In the genomic region with DNA sequence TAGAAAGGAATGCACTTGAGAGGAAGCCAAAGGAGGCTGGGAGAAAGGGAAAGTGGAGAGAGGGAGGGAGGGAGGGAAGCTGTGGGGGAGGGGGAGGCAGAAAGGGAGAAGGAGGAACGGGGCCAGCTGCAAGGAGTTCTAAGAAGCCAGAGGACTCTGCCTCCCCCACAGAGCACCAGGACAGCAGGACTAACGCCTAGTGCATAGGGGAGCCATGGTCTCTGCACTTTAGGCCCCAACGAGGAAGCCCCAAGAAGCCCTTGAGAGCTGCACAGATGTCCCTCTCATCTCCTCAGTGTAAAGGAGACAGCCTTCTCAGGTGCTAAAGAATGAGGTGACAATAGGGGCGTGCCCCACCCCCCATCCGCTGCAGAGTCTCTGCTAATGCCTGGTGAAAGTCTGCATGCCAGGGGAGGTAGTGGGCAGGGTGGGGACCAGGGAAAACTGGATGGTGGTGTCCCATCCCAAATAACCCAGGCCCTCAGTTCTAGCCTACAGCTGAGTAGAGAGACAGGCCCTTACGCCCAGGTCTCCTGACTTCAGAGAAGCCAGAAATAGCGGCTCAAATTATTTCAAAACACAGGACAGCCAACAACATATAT, we compare ENCODE assay signal across 8 mouse cellular contexts. TPM values are rescaled to one million over a fixed set of nuclear protein-coding genes. Genes with fewer than 3 reads are reported as not detected.
DNase-seq lines count a peak whose midpoint lies in the region; ATAC-seq and TF ChIP-seq lines count a peak whose summit lies in the region.

No protein-coding gene starts in this region.

- no peak for TF ChIP-seq POLR2A in cerebellum, adult 2 months (IDR thresholded peaks at IDR 0.05; ENCODE audit: borderline replicate concordance, insufficient read depth, low read length)

- H3K36me3 ChIP-seq in forebrain, embryonic 11.5 days (ENCODE audit: control insufficient read depth, insufficient read depth, low read length): no peaks in the 10 kb centered on the region
- no peaks in the 10 kb centered on the region for H3K36me3 ChIP-seq in forebrain, embryonic 15.5 days
- H3K36me3 ChIP-seq in stomach, embryonic 16.5 days (ENCODE audit: control insufficient read depth, insufficient read depth, low read length): no peaks in the 10 kb centered on the region

- no peak for TF ChIP-seq CTCF in cerebellum, adult 2 months (IDR thresholded peaks at IDR 0.05; ENCODE audit: borderline replicate concordance, insufficient read depth, low read depth, low read length)

- H3K9me3 ChIP-seq in forebrain, embryonic 11.5 days (ENCODE audit: control insufficient read depth, low read length): no peaks in the 10 kb centered on the region
- no peaks in the 10 kb centered on the region for H3K9me3 ChIP-seq in forebrain, embryonic 15.5 days
- H3K9me3 ChIP-seq in stomach, embryonic 16.5 days (replicated peaks; ENCODE audit: control insufficient read depth, low read length): no peaks in the 10 kb centered on the region

- H3K4me1 ChIP-seq in forebrain, embryonic 11.5 days (replicated peaks; ENCODE audit: control insufficient read depth, insufficient read depth, low read length): peaks cover 2% of the 10 kb centered on the region
- H3K4me1 ChIP-seq in forebrain, embryonic 15.5 days: peaks cover 7% of the 10 kb centered on the region
- H3K4me1 ChIP-seq in stomach, embryonic 16.5 days (ENCODE audit: control insufficient read depth, insufficient read depth, low read length): peaks cover 25% of the 10 kb centered on the region
- no peaks in the 10 kb centered on the region for H3K4me1 ChIP-seq in cerebellum, adult 2 months (ENCODE audit: control insufficient read depth, insufficient read depth, low read length)

- 0 out of 2 replicates have a peak overlapping the region, but pooled peaks have one; percentile 5 for H3K4me2 ChIP-seq in forebrain, embryonic 11.5 days (ENCODE audit: low read depth, low read length, severe bottlenecking)
- no peak overlapping the region for H3K4me2 ChIP-seq in forebrain, embryonic 15.5 days (replicated peaks)
- peak overlapping the region; percentile 30; the same call in 1 of the 2 replicates for H3K4me2 ChIP-seq in stomach, embryonic 16.5 days (ENCODE audit: low read depth, low read length)

- WGBS in forebrain, embryonic 11.5 days: 30% methylated on average over 7 of the region's 7 CpGs
- WGBS in forebrain, embryonic 15.5 days: 24% methylated on average over 7 of the region's 7 CpGs
- WGBS in stomach, embryonic 16.5 days: 18% methylated on average over 7 of the region's 7 CpGs
- WGBS in cerebellum, adult 2 months: 43% methylated on average over 7 of the region's 7 CpGs

- H3K27me3 ChIP-seq in forebrain, embryonic 11.5 days (ENCODE audit: control insufficient read depth, insufficient read depth, low read length): no peaks in the 10 kb centered on the region
- no peaks in the 10 kb centered on the region for H3K27me3 ChIP-seq in forebrain, embryonic 15.5 days
- no peaks in the 10 kb centered on the region for H3K27me3 ChIP-seq in stomach, embryonic 16.5 days (ENCODE audit: control insufficient read depth, insufficient read depth, low read length)
- H3K27me3 ChIP-seq in cerebellum, adult 2 months (ENCODE audit: control insufficient read depth, insufficient read depth, low read length): no peaks in the 10 kb centered on the region

- no peak overlapping the region for H3K4me3 ChIP-seq in forebrain, embryonic 11.5 days (ENCODE audit: low read depth, low read length)
- H3K4me3 ChIP-seq in forebrain, embryonic 15.5 days: no peak overlapping the region
- no peak overlapping the region for H3K4me3 ChIP-seq in stomach, embryonic 16.5 days (replicated peaks; ENCODE audit: low read length)
- H3K4me3 ChIP-seq in cerebellum, adult 2 months (replicated peaks; ENCODE audit: insufficient read depth, low read depth, low read length): no peak overlapping the region

- ATAC-seq in forebrain, embryonic 11.5 days (replicated peaks; ENCODE audit: low FRiP score): no peak
- no peak for ATAC-seq in forebrain, embryonic 15.5 days (replicated peaks)
- peak; percentile 23; the same call in 1 of the 2 replicates for ATAC-seq in stomach, embryonic 16.5 days (ENCODE audit: insufficient read depth, low FRiP score)

- no peak for DNase-seq in forebrain, embryonic 11.5 days (ENCODE audit: low spot score)
- DNase-seq in thymus, postnatal 14 days: peak; percentile 16
- DNase-seq in thymus, adult 18-20 months: no peak
- DNase-seq in kidney, postnatal 10 days: peak; percentile 73
- no peak for DNase-seq in neural tube, embryonic 10.5 days (ENCODE audit: extremely low spot score, low spot score)
- no peak for DNase-seq in cerebellum, adult 2 months

- H3K27ac ChIP-seq in forebrain, embryonic 11.5 days (ENCODE audit: low read depth, low read length): no peak overlapping the region
- H3K27ac ChIP-seq in forebrain, embryonic 15.5 days (replicated peaks): no peak overlapping the region
- H3K27ac ChIP-seq in stomach, embryonic 16.5 days (ENCODE audit: low read length): peak overlapping the region; percentile 77
- no peak overlapping the region for H3K27ac ChIP-seq in cerebellum, adult 2 months (ENCODE audit: insufficient read depth, low read length)

- no peak overlapping the region for H3K9ac ChIP-seq in forebrain, embryonic 11.5 days (ENCODE audit: low read length)
- H3K9ac ChIP-seq in forebrain, embryonic 15.5 days (replicated peaks): no peak overlapping the region
- H3K9ac ChIP-seq in stomach, embryonic 16.5 days (ENCODE audit: low read length): peak overlapping the region; percentile 49

RNA-seq across cellular contexts. Expression of a gene that starts 10.4 kb away (rescaled TPM):
- polyA plus RNA-seq in forebrain, embryonic 11.5 days (2014; fragmentation: Nextera tagmentation; extraction: Ambion mirVana): 8.1 and 9.2 TPM in 2 replicates
- 2.7 and 3.6 TPM in 2 replicates for polyA plus RNA-seq in forebrain, embryonic 15.5 days (2015; fragmentation: Nextera tagmentation; extraction: Ambion mirVana)
- polyA plus RNA-seq in stomach, embryonic 16.5 days (2015; fragmentation: Nextera tagmentation; extraction: Ambion mirVana): 23.5 and 24.3 TPM in 2 replicates
- 1.8 and 2.0 TPM in 2 replicates for polyA plus RNA-seq in cerebellum, adult 2 months (2012; rRNA removed)

Comparison
In these comparisons a context has a peak if more than half of its experiments do, and no peak if none do; other contexts are left out.
1. DNase-seq: peak in thymus, postnatal 14 days (single experiment) and kidney, postnatal 10 days (single experiment); none in forebrain, embryonic 11.5 days (single experiment), thymus, adult 18-20 months (0 of 2), neural tube, embryonic 10.5 days (single experiment) and cerebellum, adult 2 months (0 of 2).